Mouse (Mus musculus): Measurements from ENCODE around the gene Inpp5d.

Inpp5d gene

DNA sequence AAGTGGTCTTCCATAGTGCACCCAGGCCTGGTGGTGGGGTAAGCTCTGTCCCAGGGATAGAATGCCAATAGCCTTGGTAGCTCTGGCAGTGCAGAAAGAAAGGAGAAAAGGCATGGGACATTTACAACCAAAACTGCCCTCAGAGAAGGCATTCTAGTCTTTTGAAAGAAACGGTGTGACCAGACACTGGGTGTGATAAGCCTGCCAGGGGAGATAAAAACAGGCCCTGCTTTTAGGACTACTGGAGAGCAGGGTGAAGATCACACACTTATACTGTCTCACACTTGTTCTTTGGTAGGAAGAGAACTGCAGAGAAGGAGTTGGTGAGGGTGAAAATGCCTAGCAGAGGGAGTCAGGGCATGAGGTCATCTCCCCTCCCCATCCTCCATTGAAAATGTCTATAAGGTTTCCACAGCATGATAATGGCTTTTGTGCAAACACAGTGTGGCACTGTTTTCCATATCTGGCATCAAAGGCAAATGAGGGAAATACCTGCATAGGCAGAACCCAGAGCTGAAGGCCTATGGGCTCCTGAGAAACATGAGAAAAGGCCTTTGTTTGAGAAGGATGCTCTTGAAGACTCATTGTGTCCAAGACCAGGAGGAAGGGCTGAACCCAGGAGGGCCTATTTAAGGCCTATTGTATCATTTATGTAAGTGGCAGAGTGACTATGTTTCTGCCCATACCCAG lies 4.0 kb downstream of the Inpp5d start:
- intact Hi-C loops (cut with DNase I), result no loop called here

DNA sequence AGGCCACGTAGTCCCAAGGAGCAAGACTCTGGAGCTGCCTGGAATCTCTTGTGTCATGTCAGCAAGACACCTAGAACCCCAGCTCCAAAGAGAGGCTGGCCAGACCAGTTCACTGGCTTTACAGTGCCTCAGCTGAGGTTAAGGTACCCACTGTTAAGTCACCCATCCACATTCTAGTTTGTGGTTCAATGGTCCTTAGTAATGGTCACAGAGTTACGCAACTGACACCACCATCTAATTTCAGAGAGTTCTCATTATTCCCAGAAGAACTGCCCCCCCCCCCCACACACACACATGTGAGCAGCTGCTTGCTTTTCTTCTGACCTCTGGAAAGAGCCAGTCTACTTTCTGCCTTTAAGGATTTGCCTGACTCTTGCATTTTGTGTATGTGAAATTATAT lies 4.7 kb downstream of the Inpp5d start:
- intact Hi-C loops (cut with DNase I), result no loop called here

DNA sequence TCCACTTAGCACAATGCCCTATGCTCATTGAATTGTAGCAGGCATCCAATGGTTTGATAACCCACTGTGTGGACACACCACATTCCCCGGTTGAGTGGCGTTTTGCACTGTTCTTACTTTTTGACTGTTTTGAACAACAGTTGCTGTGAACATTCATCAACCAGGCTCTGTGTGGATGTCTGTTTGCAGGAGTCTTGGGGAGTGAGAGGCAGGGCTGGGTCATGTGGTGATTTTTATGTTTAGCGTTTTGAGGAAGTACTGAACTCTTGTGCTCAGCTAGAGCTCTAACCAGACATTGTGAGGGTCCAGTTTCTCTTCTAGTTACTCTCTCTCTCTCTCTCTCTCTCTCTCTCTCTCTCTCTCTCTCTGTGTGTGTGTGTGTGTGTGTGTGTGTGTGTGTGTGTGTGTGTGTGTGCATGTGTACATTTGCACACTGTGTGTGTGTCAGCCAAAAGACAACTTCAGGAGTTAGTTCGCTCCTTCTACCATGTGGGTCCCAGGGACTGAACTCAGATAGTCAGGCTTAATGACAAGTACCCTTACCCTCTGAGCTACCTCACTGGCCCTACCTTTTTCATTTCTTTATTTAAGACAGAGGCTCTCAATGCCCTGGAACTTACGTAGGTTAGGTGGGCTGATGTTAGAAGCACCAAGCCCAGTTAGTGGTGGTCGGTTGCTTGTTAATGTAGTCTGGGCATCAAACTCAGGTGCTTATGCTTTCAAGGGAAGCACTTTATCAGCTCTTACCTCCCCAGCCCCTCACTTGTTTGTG lies 5.3 kb downstream of the Inpp5d start:
- intact Hi-C loops (cut with DNase I), result no loop called here

DNA sequence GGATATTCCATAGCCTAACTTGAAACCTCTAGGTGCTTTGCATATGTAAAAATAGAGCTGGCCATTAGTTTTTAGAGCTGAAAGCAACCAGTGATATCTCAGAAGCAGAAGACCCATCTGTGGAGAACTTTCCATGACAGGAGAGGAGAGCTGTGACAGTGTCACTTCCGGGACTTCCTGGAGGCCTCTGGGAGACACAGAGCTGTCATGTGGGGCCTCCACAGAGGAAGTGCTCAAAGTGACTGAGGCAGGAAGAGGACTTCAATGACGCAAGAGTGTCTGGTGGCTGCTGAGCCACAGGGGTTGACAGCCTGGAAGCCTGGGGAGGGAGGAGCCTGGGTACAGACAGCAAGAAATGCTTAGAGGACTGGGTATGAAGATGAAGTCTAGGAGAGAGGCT lies 6.2 kb downstream of the Inpp5d start:
- intact Hi-C loops (cut with DNase I), result no loop called here

DNA sequence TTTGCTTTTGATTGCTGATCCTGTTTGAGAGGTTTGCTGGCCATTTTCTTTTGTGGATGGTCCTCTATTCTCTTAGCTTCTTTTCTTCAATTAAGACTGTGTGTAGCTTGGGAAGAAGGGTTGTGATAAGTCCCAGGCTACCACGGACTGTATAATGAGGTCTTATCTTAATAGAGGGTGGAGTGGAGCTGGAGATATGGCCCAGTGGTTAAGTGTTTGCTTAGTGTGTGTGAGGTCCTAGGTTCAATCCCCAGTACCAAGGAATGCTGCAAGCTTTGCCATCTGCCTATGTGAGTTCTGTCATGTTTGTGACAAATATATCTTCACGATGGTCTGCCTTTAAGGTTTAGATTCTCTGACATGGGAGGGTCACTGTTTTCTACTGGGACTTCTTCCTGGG lies 8.0 kb downstream of the Inpp5d start:
- intact Hi-C loops (cut with DNase I), result no loop called here

DNA sequence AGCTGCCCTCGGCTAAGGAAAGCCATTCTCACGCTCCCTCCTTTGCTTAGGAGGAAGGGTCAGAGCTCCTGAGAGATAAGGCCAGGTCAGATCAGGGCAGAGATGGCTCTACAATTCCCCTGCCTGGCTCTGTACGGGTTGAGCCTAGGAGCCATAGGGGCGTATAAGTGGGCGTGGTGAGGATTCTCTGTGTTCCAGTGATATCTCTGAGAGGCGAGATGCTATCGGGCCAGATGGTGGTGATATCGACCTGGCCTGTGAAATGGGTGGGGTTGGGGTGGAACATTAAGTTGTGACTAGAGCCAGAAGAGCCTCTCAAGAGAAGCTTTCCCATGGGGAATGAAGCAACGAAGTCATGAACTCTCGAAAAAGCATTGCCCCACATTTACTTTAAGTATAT lies 11.5 kb downstream of the Inpp5d start:
- intact Hi-C loops (cut with DNase I), result no loop called here

DNA sequence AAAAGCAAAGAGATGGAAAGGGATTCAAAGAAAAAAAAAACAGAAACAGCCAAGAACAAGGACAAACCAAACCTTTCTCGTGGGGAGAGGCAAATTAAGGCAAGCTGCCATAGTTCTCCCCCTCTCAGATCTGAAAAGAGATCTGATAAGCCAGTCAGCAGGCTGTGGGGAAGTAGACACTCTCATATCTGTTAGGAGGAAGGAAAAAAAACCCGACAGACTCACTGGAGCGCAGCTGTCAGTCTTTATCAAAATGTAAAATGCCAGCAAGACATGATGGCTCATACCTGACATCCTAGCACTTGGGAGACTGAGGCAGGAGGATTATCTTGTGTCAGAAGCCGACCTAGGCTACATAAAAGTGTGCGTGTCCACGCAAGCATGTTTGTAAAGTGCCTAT lies 12.1 kb downstream of the Inpp5d start:
- intact Hi-C loops (cut with DNase I), result no loop called here

DNA sequence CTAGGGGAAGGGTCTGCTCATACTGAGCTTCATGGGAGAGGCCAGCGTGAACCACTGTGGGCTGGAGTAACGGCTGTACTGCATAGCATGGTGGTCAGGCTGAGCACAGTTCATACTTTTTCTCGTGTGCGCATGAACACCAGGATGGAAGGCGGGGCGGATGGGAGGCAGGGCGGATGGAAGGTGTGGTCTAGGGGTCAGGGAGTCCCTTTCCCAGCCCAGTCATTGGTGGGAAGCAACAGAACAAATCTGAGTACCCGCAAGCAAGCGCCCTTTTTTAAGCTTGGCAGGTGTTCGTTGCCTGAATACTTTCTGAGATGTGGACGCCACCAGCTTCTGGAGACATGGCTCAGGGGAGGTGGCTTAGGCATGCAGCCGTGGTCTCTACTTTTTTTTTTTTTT lies 16.6 kb downstream of the Inpp5d start:
- intact Hi-C loops (cut with DNase I), result no loop called here

DNA sequence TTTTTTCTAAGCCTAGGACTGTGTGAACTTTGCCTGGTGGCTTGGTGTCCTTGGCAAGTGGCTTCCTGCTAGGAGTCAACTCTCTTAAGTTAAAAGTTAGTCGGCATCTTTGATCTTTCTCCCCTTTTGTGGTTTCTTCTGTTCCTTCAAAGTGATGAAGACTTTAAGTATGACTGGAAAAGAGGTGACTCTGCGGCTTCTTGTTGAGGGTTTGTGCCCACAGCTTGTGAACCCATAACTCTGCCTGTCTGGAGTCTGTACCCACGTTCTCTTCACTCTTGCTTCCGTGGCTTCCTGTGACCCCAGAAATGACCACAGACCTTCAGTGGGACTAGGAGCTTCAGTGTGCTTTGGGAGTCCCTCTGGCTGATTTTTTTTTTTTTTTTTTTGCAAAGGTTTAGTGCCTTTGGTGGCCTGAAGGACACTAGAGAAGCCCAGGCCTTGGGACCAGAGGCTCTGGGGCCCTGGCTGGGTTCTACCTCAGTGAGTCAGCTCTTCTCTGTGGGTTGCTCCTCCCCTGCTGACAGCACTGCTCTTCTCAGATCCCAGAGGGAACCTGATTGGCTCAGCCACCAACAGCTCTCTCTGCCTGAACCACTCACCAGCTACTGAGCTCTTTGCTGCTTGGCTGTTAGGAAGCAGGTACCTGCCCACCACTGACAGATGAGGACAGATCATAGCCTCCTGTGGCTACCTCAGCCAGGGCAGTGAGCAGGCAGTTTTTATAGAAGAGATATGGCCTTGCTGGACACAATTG lies 17.2 kb downstream of the Inpp5d start:
- intact Hi-C loops (cut with DNase I), result no loop called here

DNA sequence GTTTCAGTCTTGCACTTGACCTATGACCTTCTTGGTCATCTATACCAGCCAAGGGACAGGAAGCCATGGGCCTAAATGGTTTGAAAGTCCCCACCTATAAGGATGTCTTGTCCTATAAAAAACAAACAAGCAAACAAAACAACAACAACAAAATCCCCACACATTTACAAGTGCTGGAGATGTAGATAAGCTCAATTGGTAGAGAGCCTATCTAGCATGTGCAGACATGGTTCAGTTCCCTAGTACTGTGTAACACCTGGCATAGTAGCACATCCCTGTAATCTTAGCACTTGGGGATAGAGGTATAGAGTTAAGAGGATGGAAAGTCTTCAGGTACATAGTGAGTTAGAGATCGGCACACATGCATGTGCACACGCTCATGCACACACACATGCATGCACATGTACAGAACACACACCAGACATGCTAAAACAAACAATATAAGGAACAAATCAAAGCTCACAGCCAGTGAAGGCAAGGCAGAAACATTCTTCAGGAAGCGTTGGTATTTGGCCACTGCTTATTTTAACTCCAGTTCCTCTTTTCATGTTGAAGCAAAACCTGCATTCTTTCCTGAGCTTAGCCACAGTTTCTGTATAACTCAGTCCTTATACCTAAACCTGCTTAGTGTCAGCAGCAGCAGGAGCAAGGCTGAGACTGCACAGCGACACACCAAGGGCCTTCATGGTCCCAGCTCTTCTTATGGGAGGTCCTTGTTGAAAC lies 17.9 kb downstream of the Inpp5d start:
- intact Hi-C loops (cut with DNase I), result no loop called here

DNA sequence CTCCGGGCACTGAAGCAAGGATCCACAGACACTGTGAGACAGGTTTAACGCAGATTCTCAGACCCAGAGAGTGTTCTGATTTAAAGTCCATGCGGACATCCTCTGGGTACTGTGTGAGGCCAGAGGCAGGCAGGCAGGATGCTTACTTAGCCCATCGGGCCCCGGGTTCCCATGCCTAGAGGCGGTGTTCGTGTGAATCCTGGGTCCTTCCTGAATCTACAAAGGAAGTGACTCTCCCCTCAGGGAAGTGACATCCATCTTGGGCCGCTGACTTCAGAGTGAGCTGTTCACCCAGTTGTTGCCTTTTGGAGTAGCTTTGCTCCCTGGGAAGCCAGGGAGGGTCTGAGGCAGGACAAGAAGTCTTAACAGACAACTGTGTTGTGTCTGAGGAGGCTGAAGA lies 19.6 kb downstream of the Inpp5d start:
- intact Hi-C loops (cut with DNase I), result no loop called here

DNA sequence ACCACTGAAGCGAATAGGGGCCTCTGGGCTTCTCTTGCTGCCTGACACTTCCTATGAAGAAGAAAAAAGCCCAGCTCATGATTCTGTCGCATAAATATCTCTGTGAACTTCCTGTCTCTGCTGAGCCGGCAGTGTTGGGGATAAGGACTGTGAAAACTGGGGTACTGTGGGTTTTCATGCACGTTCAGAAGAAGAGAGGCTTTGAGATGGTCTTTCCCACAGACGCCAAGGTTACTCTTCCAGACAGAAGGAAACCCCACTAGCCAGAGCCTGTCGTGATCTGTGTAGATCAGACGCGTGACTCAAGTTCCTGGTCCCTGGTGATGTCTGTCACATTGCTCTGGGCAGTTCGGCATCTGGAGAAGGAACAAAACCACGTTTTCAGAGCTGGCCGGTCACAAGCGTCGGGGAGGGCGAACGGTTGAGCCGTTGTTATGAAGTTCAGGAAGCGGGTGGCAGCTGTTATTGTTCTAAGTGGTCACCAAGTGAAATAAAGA lies 20.1 kb downstream of the Inpp5d start:
- intact Hi-C loops (cut with DNase I), result no loop called here

DNA sequence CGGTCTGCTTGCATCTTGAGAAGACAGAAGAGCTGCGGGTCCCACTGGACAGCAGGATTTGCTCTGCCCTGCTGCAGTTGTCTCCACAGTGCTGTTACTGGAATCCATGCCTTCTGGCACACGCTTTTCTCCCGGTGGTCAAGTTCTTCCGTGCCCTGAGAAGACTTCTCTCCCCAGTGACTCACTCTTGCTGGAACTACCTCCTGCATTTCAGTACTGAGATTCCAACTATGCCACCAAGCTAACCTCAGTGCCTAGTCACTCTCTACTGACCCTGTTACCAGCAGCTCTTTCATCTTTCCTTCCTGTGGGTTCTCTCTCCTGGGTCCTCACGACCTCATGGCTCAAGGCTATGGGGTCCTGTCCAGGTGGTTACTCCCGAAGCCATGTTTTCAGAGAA lies 22.9 kb downstream of the Inpp5d start:
- intact Hi-C loops (cut with DNase I), result no loop called here

DNA sequence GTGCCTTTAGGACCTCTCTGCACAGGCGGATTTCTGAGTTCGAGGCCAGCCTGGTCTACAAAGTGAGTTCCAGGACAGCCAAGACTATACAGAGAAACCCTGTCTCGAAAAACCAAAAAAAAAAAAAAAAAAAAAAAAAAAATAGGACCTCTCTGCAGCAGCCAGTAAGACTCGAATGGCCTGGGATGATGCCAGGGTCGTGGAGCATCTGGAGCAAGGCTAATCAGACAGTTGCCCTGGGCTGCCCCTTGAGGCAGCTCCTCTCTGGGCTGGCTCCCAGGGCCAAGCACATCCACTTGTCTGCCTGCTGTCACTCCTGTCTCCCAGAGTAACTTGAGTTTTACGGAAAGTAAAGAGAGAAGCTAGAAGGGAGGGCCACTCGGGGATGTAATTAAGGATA lies 24.9 kb downstream of the Inpp5d start:
- intact Hi-C loops (cut with DNase I), result no loop called here

DNA sequence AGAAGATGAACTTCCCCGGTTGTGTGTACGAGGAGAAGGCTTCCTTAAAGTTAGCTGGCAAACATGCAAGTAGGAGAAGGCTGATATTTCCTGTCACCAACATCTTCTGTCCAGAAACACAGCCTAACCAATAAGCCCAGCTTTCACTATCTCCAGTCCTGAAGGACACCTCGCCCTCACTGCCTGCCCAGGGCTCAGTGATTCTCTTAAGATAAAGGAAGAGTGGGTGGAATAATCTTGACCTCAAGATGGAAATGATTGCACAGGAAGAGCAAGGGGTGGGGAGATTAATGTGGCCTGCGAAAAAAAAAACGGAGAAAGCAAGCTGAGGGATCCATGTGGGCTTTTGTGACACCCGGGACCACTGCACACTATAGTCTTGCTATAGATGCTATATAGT lies 25.6 kb downstream of the Inpp5d start:
- intact Hi-C loops (cut with DNase I), result no loop called here

DNA sequence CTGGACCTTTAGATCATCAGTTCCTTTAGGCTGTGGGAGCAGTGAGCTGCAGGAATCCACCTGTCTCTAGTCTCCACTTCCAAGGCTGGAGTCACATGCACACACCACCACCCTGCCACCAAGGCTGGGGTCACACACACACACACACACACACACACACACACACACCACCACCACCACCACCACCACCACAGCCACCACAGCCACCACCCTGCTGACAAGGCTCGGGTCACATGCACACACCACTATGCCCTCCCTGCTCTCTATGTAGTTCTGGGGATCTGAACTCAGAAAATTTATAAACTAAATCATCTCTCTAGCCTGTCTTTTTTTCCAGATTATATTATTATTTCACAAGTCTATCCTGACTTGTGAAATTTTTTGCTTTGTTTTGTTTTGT lies 27.7 kb downstream of the Inpp5d start:
- intact Hi-C loops (cut with DNase I), result no loop called here

DNA sequence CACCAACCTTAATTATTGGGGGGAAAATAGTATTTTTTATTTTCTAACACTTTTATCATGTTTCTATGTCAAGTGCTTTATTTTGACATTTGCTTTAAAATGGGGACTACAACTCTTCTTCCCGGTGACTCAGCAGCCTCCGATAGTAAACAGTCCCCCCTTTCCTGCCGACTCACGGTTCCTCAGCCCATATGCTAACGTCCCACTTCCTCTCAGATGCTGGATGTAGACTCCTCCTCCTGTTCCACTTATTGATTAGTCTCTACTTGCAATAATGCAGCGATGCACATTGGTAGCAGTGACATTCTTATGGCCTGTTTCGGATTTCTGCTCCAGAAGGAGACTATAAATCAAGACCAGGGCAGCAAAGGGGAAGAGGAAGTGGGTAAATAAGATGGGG lies 28.5 kb downstream of the Inpp5d start:
- intact Hi-C loops (cut with DNase I), result no loop called here

DNA sequence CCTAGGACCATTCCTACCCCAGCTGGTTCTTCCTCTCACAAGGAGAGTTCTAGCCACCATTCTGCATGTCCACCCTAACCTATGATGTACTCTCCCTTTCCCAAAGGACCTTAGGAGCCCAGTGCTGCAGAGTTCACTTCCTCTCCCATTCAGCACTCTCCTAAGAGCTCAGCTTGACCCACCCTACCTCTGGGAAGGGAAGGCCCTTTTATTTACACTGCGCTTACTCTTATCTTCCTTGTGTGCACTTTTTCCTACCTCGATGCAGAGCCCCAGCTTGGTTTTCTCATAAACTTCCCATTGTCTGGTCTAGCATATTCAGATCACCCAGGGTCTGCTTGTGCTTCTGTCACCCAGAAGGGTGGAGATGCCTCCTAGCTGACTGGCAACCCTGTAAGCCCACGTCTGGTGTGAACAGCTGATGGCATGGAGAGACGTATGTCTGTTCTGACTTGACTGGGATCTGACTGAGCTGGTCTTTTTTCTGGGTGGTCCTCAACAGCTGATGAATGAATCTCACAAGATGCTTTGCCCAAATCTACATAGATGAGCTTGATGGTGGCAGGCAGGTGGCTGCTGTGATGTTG lies 29.2 kb downstream of the Inpp5d start:
- intact Hi-C loops (cut with DNase I), result no loop called here

DNA sequence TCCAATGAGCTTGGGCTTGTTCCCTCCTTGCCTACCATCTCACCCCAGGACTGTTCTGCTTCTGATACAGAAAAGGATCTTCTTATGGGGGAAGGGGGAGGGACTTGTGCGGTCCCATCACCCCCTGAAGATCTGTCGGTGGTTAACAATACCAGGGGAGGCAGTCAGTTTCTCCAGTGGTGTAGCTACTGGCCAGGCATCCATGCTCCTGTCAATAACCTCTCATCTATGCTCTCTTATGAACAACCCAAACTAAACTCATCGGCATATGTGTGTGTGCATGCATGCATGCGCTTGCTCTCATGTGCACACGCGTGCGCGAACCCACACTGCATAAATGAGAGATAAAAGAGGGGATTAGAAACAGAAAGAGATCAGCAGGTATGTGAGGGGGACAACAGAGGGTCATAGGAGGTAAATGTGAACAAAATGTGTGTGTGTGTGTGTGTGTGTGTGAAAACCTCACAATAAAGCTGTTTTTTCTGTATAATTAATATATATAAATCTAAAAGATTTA lies 29.9 kb downstream of the Inpp5d start:
- intact Hi-C loops (cut with DNase I), result no loop called here

DNA sequence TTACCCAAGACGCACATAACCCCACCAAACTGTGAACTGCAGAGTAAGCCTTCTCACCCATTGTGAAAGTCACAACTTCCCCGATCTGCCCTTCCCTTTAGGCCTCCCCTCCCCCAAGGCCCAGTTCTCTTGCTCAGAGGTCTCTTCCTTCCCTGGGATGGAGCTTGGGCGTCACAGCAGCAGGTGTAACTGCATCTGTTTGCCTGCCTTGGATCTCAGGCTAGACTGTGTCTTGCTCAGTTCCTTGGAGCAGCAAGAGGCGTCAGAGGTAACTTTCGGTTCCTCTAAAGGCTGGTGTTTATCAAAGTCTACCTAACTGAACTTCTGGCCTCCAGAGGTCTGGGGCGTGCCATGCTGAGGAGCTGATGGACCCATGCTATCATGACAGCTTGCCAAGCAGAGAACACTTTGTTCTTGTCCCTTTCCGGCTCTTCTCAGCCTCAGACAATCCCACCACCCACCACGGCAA lies 30.5 kb downstream of the Inpp5d start:
- intact Hi-C loops (cut with DNase I), result no loop called here

DNA sequence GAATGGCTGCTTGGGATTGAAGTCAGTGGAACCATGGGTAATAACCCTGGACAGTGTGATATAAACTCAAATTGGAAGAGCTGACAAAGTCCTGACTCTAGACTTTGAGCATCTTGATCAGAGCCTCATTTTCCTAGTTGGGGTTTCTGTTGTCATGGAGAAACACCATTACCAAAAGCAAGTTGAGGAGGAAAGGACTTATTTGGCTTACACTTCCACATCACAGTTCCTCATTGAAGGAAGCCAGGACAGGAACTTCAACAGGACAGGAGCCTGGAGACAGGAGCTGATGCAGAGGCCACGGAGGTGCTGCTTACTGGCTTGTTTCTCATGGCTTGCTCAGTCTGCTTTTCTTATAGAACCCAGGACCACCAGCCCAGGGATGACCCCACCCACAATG lies 31.3 kb downstream of the Inpp5d start:
- intact Hi-C loops (cut with DNase I), result no loop called here
